Mouse (Mus musculus) liver, embryonic 14.5 days (tissue): ENCODE measurements around the gene Anxa3.

Source experiments
- CTCF ChIP-seq: IDR thresholded peaks from 2 replicates; pipeline ENCODE4 v1.5.1; 2016; ENCODE audit warnings: antibody characterized with exemption, low read depth, control low read depth
- EP300 ChIP-seq: IDR thresholded peaks from 2 replicates; pipeline ENCODE4 v1.6.1; 2016; ENCODE audit warnings: antibody characterized with exemption, low read depth

- no peak for TF ChIP-seq CTCF
- no peak for TF ChIP-seq EP300
These were observed 92.1 kb downstream of the Anxa3 start for GRCm38 (mm10) chr5:96885202-96885601.
